Mouse (Mus musculus): ENCODE results near the gene Fbxo7.
A peak's percentile ranks its signal among the peaks of the same experiment; 100 is the strongest.

Fbxo7 gene

DNA sequence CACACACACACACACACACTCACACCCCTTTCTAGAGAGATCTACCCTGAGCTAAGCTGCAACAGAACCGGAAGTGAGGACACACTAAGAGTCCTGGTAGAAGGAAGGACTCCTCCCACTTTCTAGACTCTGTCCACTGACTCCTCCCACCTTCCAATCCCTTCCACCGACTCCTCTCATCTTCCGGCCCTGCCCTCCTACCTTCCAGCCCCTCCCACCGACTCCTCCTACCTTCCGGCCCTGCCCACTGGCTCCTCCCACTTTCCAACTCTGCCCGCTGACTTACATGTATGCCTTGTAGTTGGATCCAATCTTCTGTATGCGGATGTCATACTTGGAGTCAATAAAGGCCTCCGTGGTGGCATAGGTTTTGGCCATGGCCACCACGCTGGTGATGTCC is 58.1 kb downstream of the Fbxo7 start:
- DNase-seq (ENCODE audit: low spot score in 2 of 2) = no peak

DNA sequence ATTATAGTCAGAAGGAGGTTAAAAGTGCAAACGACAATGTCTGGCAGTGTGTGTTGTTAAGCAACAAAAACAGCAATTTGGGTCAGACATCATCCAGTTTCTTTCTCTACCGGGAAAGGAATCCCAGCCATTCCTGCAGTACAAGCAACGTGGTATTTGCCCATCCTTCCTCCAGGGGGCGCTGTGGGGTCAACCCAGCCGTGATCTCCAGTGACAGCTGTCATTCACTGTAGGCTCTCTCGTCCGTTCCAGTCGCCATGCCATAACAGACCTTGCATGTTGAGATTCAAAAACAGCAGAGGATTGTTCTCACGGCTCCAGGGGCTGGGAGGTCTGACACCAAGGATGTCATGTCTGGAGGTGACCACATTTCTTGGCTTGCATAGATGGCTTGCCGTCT is 70.1 kb downstream of the Fbxo7 start:
- no peak for DNase-seq (ENCODE audit: low spot score in 2 of 2)

GRCm38 (mm10) chr10:86093109-86094035 is 71.6 kb downstream of the Fbxo7 start:
- DNase-seq (ENCODE audit: low spot score in 2 of 2) = no peak

DNA sequence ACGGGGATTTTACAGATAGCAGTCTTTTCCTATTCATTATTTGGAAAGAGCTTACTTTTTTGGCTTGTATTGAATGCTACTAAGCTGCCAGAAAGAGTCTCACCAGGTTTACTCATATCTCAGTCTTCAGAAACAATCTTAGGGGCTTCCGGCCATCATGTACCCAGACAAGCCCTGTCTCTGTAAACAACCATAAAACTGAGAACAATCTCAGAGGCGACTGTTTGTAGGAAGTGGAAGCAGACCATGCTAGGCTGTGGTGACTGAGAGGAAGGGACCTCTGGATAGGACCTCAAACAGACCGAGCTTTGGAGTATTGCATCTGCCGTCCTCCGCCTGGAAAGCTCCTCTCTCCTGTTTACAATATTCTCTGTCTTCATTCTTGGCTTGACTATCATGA is 76.6 kb downstream of the Fbxo7 start:
- DNase-seq (ENCODE audit: low spot score in 2 of 2) = no peak

DNA sequence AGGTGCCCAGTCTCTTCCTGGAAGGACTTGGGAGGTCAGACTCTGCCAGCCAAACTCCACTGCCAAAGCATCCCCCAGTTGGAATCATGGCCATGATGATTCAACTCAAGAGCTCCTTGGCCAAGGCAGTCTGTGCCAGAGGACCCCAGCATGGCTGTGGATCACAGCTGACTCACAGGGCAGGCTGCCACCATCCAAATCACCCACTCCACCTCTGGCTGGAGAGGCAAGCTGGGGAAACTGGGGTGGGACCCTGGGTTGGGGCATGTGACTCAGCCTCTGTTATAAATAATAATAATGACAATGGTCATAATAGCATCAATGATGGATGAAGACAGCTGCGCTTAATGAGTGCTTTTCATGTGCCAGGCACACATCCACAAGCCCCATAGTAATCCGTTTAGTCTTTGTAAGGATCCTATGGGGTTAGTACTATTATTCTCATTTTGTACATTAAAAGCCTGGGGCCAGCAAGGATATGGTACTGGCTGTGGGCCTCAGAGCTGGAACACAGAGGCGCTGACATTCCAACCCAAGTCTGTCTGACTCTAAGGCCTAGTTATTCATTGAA is 78.6 kb downstream of the Fbxo7 start:
- peak; percentile 12 to 30 for DNase-seq (ENCODE audit: low spot score in 2 of 2)
